Mouse (Mus musculus): ENCODE results near the gene Olfr644. TPM values are rescaled to one million over a fixed set of nuclear protein-coding genes. Genes with fewer than 3 reads are reported as not detected.

The Olfr644 gene
- total RNA-seq (2022), result not detected

DNA sequence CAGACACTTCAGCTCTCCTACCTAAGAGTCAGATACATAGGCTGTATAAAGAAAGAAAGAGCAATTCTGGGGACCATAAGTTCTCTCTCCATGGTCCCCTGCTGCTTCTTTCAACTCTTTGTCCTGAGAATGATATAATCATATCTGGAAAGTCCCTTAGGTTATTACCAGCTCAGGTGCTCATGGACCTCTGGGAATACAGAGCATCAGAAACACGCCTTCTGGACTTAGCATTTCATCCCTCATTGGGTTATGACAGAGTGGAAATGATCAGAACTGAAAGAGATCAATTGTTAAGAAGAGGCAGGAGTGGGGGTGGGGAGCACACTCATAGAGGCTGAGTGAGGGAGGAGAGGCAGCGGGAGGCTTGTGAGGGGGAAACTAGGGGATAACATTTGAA, at the start of gene Olfr644:
TSS of gene Olfr644 (minus strand) at position 101 of the 400 bp plus-strand sequence.
- no peak for DNase-seq (ENCODE audit: low spot score)

GRCm38 (mm10) chr7:104104757-104104972, 33.0 kb upstream of the Olfr644 start, which contains the start of gene Olfr646:
Gene Olfr646, plus strand, starts transcription at chr7:104104873.
- DNase-seq (ENCODE audit: low spot score), result no peak

- DNase-seq (ENCODE audit: low spot score), result no peak
These were observed 32.5 kb upstream of the Olfr644 start for GRCm38 (mm10) chr7:104103913-104104756.

DNA sequence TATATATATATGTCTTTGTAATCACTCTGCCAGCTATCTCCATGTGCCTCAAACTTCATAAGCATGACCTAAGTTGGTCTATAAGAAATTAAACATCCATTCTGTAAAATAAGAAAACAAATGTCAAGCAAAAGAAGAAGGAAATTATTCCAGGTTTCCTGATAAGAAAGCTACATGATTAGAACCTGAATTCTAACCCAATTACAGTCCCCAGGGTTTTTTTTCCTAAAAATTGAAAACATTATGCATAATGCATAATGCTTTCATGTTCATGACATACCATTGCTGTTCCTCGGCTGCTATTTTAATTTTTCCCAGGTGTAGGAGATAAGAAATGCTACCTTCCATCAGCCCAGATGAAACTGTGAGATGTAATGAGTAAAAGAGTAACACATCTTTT, 13.7 kb upstream of the Olfr644 start, which contains the start of gene Olfr645:
TSS of gene Olfr645 (minus strand) at position 101 of the 400 bp plus-strand sequence.
- DNase-seq (ENCODE audit: low spot score), result no peak

- DNase-seq (ENCODE audit: low spot score), result no peak
These were observed 10.3 kb downstream of the Olfr644 start, which contains the start of gene 4930516K23Rik for GRCm38 (mm10) chr7:104061345-104061744. Gene 4930516K23Rik, minus strand, starts transcription at chr7:104061445.

GRCm38 (mm10) chr7:104059215-104059614, 12.5 kb downstream of the Olfr644 start:
- no peak for DNase-seq (ENCODE audit: low spot score)

DNA sequence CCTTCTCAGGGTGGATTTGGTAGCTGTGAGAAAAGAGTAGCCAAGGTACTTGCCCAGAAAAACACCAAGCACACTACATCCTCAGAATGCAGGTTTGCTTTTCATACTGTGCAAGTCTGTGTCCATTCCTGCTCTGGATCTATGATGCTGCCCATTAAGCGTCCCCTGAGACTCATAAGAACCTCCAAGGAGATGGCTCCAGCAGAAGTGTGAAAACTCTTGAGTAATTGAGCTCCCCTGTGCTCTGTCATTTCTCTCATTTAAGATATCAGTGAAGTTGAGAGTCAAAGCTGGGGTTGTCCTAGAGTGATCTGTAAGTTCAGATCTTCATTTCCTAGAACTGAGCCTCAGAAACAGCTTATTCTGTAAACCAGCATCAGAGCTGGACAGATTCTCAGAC, 19.1 kb downstream of the Olfr644 start, which contains the start of gene Olfr642:
TSS of gene Olfr642 (minus strand) at position 101 of the 400 bp plus-strand sequence.
- DNase-seq (ENCODE audit: low spot score), result no peak

GRCm38 (mm10) chr7:104050745-104051144, 20.9 kb downstream of the Olfr644 start:
- DNase-seq (ENCODE audit: low spot score), result no peak

- no peak for DNase-seq (ENCODE audit: low spot score)
These were observed 36.5 kb downstream of the Olfr644 start, which contains the start of gene Olfr641 for GRCm38 (mm10) chr7:104035145-104035544. Gene Olfr641, plus strand, starts transcription at chr7:104035445.

GRCm38 (mm10) chr7:104026978-104027377, 44.7 kb downstream of the Olfr644 start:
- DNase-seq (ENCODE audit: low spot score), result no peak

- no peak for DNase-seq (ENCODE audit: low spot score)
These were observed 46.2 kb downstream of the Olfr644 start, which contains the start of gene Olfr640 for GRCm38 (mm10) chr7:104025473-104025872. Gene Olfr640, minus strand, starts transcription at chr7:104025573.

DNA sequence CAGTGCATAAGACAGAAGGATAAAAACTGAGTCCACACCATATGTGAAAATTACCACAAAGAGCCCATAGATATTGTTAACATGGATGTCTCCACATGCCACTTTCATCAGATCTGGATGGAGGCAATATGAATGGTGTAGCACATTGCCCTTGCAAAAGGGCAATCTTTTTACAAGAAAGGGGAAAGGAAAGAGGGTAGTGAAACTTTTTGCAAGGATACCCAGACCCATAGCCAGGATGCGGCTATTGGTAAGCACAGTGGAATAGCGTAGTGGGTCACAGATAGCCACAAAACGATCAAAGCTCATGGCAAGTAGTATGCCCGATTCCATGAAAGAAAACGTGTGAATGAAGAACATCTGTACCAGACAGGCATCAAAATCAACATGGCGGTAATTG, 50.0 kb downstream of the Olfr644 start:
- no peak for DNase-seq (ENCODE audit: low spot score)

DNA sequence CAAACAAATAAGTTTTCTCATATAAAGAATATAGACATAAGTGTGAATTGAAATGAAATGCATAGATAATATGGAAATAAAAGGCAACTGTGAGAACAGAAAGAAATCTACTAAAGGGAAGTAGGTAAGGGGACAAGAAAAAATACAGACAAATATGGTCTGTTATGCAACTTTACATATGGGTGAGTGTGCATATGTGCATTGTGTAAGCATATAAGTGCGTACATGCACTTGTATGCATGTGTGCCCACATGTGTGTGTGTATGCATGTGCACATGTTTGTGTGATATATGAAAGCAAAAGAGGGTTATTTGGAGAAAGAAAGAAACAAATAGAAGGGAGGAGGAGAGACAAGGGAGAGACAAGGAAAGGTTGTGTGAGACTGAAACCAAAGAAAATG, 52.7 kb downstream of the Olfr644 start:
- DNase-seq (ENCODE audit: low spot score), result no peak

- DNase-seq (ENCODE audit: low spot score), result no peak
These were observed 54.5 kb downstream of the Olfr644 start, which contains the start of gene Olfr639 for GRCm38 (mm10) chr7:104017203-104017602. Gene Olfr639, minus strand, starts transcription at chr7:104017303.

Other genes starting within 250 kb of the Olfr644 start
- over 10,000 TPM in 1 of 4 experiments, 1,000 to 10,000 TPM in 3; 2,003 to 12,142 (median 2,942) TPM for gene Hbb-bs, start 243.8 kb downstream of the Olfr644 start, total RNA-seq (2022)
- not detected for gene Hbb-bh2, start 231.3 kb downstream of the Olfr644 start, total RNA-seq (2022)
- gene Hbb-bh1, start 228.7 kb downstream of the Olfr644 start, total RNA-seq (2022), result not detected
- not detected for gene Hbb-y, start 218.7 kb downstream of the Olfr644 start, total RNA-seq (2022)
- gene Olfr66, start 185.6 kb downstream of the Olfr644 start, total RNA-seq (2022), result not detected
- not detected for gene Olfr64, start 177.4 kb downstream of the Olfr644 start, total RNA-seq (2022)
- gene Olfr65, start 168.4 kb downstream of the Olfr644 start, total RNA-seq (2022), result not detected
- not detected for gene Olfr631, start 143.0 kb downstream of the Olfr644 start, total RNA-seq (2022)
- not detected for gene Olfr632, start 137.5 kb downstream of the Olfr644 start, total RNA-seq (2022)
- not detected for gene Olfr633, start 127.4 kb downstream of the Olfr644 start, total RNA-seq (2022)
- gene Olfr635, start 100.7 kb downstream of the Olfr644 start, total RNA-seq (2022), result under 1 TPM in 1 of 4 experiments, not detected in 3; 0.03 TPM
- gene Olfr638, start 73.1 kb downstream of the Olfr644 start, total RNA-seq (2022), result not detected
- under 1 TPM in 2 of 4 experiments, not detected in 2; 0.06 TPM for gene Olfr639, start 54.6 kb downstream of the Olfr644 start, total RNA-seq (2022)
- gene Olfr640, start 46.3 kb downstream of the Olfr644 start, total RNA-seq (2022), result not detected
- not detected for gene Olfr641, start 36.4 kb downstream of the Olfr644 start, total RNA-seq (2022)
- gene Olfr642, start 19.2 kb downstream of the Olfr644 start, total RNA-seq (2022), result not detected
- not detected for gene 4930516K23Rik, start 10.4 kb downstream of the Olfr644 start, total RNA-seq (2022)
- not detected for gene Olfr645, start 13.6 kb upstream of the Olfr644 start, total RNA-seq (2022)
- gene Olfr646, start 33.0 kb upstream of the Olfr644 start, total RNA-seq (2022), result not detected
- gene Ubqln5, start 58.0 kb upstream of the Olfr644 start, total RNA-seq (2022), result not detected
- gene Olfr643, start 65.5 kb upstream of the Olfr644 start, total RNA-seq (2022), result not detected
- not detected for gene Ubqln3, start 71.4 kb upstream of the Olfr644 start, total RNA-seq (2022)
- gene Ubqlnl, start 78.7 kb upstream of the Olfr644 start, total RNA-seq (2022), result not detected
- gene Olfm5, start 93.0 kb upstream of the Olfr644 start, total RNA-seq (2022), result not detected
- gene Olfr648, start 111.5 kb upstream of the Olfr644 start, total RNA-seq (2022), result not detected
- not detected for gene Olfr649, start 124.1 kb upstream of the Olfr644 start, total RNA-seq (2022)
- gene Trim6, start 146.9 kb upstream of the Olfr644 start, total RNA-seq (2022), result under 1 TPM; 0.14 to 0.34 (median 0.18) TPM
- 1 to 10 TPM; 2.9 to 3.6 (median 3.4) TPM for gene Trim34a, start 172.6 kb upstream of the Olfr644 start, total RNA-seq (2022)
- 1 to 10 TPM; 1.3 to 2.8 (median 1.6) TPM for gene Trim5, start 216.2 kb upstream of the Olfr644 start, total RNA-seq (2022)
- 1 to 10 TPM; 4.7 to 9.6 (median 6.1) TPM for gene Trim12a, start 243.6 kb upstream of the Olfr644 start, total RNA-seq (2022)

Measured in heart, adult 8-10 months (tissue).